Mouse (Mus musculus): ENCODE results near the gene Cxadr.

DNA sequence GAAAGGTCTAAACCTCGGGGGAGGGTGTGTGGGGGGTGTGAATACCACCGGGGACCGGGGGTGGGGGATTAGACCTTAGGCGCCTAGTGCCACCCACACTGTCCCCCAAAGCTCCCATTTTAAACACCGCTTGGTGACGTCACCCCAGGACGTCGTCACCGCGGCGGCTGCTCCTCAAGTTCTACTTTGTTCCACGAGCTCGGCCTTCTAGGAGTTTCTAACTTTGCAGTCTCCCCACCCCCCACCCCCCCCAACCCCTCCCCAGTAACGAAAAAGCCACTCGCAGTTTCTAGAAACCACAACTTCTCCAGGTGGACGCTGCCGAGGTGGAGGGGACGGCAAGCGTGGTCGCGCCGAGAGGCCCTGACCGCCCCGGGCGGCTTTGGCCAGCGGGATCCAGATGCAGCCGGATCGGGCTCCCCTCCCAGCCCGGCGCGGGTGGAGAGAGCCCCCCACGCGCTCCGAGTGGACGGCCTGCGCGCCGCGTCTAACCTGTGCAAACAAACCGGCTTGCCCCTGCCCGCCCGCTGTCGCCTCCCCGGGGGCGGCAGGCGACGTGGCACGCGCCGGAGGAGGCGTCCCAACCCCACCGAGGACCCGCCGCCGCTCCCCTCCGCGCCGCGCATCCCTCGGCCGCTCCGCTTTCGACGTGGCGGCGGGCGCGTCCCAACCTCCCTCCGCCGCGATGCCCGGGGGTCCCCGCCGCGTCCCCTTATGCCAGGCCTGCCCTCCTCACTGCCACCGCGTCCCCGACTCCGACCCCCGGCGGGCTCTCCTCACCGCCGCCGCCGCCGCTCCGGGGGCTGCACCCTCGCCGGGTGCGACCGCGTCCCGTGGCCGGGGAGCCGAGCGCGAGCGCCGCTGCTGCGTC, 74.8 kb downstream of the Cxadr start:
- no peak for TF ChIP-seq CTCF (IDR thresholded peaks at IDR 0.05)
- TF ChIP-seq POLR2A (IDR thresholded peaks at IDR 0.05; ENCODE audit: insufficient read depth, low read depth, low read length), result no peak

Data from heart, adult 2 months (tissue).